Mouse (Mus musculus) E14TG2a.4 (cell line): ENCODE measurements around the gene Ubac2.

Experiments
- H3K27me3 ChIP-seq: 2 replicates; pipeline ENCODE4 v1.6.1; 2014; ENCODE audit warnings: low read length, control low read depth; ENCODE audit not compliant: insufficient read depth
- H3K36me3 ChIP-seq: 2 replicates; pipeline ENCODE4 v1.6.1; 2014; ENCODE audit warnings: low read length, control low read depth; ENCODE audit not compliant: insufficient read depth
- H3K4me1 ChIP-seq: replicated peaks from 2 replicates; pipeline ENCODE4 v1.6.1; 2014; ENCODE audit warnings: low read depth, low read length, control low read depth
- H3K4me3 ChIP-seq: replicated peaks from 2 replicates; pipeline ENCODE4 v1.5.1; 2014; ENCODE audit warnings: mild to moderate bottlenecking, low read length
- H3K9me3 ChIP-seq: 2 replicates; pipeline ENCODE4 v1.6.1; 2014; ENCODE audit warnings: low read length, control low read depth
- CTCF ChIP-seq: conservative IDR thresholded peaks from 2 replicates; pipeline ENCODE4 v1.5.1; 2014; ENCODE audit warnings: low read length
- NANOG ChIP-seq: IDR thresholded peaks from 2 replicates; pipeline ENCODE4 v1.6.1; 2014; ENCODE audit warnings: borderline replicate concordance, low read length, mixed read lengths
- POU5F1 ChIP-seq: IDR thresholded peaks from 2 replicates; pipeline ENCODE4 v1.6.1; 2014; ENCODE audit warnings: low read length, borderline replicate concordance

Ubac2 gene

DNA sequence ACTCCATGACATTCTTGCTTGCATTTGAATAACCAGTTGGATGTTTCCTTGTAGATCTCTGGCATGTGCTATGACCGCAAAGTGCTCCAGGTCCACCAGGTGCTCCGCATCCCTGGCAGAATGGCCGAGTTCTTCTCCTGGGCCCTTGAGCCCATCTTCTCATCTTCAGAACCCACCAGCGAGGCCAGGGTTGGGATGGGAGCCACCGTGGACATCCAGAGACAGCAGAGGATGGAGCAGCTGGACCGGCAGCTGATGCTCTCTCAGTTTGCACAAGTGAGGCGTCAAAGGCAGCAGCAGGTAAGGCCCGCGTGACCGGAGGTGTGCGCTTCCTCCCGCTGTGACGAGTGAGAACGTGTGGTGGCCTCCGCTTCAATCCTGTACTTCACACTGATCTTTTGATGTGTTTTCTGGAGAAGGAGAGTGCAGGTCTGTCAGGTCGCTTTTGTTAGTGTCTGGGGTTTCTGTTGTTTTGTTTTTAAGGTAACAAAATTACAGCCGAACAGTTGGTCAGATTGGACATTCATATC, 115.8 kb downstream of the Ubac2 start:
- Histone ChIP-seq H3K4me3 (no peak overlapping the region), H3K9me3 (no peaks in the 10 kb centered on the region), H3K36me3 (peaks cover 68% of the 10 kb centered on the region), H3K27me3 (no peaks in the 10 kb centered on the region), H3K4me1 (no peaks in the 10 kb centered on the region)
- no peak for TF ChIP-seq NANOG
- no peak for TF ChIP-seq POU5F1
- TF ChIP-seq CTCF = no peak

GRCm38 (mm10) chr14:121994846-121995556, 116.6 kb downstream of the Ubac2 start:
- Histone ChIP-seq H3K27me3 (no peaks in the 10 kb centered on the region), H3K4me3 (no peak overlapping the region), H3K36me3 (peaks cover 67% of the 10 kb centered on the region), H3K9me3 (no peaks in the 10 kb centered on the region), H3K4me1 (no peaks in the 10 kb centered on the region)
- TF ChIP-seq NANOG = no peak
- no peak for TF ChIP-seq CTCF
- TF ChIP-seq POU5F1 = no peak

DNA sequence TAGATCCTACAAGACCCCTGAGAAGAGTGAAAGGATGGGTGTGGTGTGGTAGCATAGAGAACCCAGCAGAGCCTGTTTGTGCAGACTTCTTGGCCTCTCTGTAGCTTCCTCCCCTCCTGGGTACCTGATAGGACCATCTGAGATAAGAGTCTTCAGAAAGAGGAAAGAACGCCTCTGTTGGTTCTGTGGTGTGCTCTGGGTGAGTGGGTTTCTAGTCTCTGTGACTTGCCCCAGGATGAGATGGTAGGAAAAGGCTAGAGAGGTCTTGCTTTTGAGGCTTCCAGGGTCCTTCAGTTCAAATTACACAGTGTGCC, 117.1 kb downstream of the Ubac2 start:
- no peaks in the 10 kb centered on the region for H3K27me3 ChIP-seq
- H3K4me1 ChIP-seq = no peaks in the 10 kb centered on the region
- H3K4me3 ChIP-seq = no peak overlapping the region
- no peak for TF ChIP-seq POU5F1
- no peak for TF ChIP-seq NANOG
- no peak for TF ChIP-seq CTCF
- H3K36me3 ChIP-seq = peaks cover 70% of the 10 kb centered on the region
- H3K9me3 ChIP-seq = no peaks in the 10 kb centered on the region

GRCm38 (mm10) chr14:121996786-121997185, 118.4 kb downstream of the Ubac2 start:
- H3K27me3 ChIP-seq = no peaks in the 10 kb centered on the region
- no peaks in the 10 kb centered on the region for H3K4me1 ChIP-seq
- no peak overlapping the region for H3K4me3 ChIP-seq
- TF ChIP-seq POU5F1 (no peak), CTCF (no peak), NANOG (no peak)
- H3K36me3 ChIP-seq = peaks cover 77% of the 10 kb centered on the region
- H3K9me3 ChIP-seq = no peaks in the 10 kb centered on the region

GRCm38 (mm10) chr14:121999455-121999854, 121.0 kb downstream of the Ubac2 start:
- no peaks in the 10 kb centered on the region for H3K4me1 ChIP-seq
- H3K27me3 ChIP-seq = no peaks in the 10 kb centered on the region
- no peaks in the 10 kb centered on the region for H3K9me3 ChIP-seq
- no peak overlapping the region for H3K4me3 ChIP-seq
- peaks cover 68% of the 10 kb centered on the region for H3K36me3 ChIP-seq
- no peak for TF ChIP-seq NANOG
- TF ChIP-seq CTCF = no peak
- TF ChIP-seq POU5F1 = no peak

DNA sequence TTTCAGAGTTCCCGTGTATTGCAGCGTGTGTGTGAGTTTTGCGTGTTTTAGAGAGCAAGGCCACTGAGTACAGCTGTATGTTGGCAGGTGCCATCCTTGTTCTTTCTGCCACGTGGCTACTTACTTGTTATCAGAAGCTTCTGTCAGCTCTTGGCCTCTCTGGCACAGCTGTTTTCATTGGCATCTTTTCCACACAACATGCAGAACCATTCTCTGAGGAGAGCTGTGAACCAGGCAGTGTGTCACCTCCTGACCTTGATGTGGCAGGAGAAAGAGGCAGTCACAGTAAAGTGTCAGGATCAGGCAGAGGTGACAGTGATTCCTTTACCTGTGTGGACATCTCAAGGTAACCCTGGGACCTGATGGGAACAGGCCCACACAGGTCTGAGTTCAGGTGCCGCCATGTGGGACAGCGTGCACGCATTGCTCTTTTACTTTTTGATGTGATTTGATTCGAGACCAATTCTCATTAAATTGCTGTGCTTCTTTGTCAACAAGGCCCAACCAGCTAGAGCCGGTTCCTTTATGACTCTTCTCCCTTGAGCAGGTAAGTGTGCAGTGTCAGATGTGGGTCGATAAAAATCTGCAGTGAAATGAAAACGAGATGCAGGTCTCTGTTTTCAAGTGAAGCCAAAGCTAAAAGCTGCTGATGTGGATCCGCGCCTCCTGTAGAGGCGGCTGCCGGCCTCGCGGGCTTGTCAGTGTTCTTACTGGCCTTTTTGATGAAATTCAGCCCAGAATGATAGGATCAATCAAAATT, 122.1 kb downstream of the Ubac2 start:
- H3K36me3 ChIP-seq = peaks cover 58% of the 10 kb centered on the region
- H3K9me3 ChIP-seq = no peaks in the 10 kb centered on the region
- H3K4me1 ChIP-seq = no peaks in the 10 kb centered on the region
- no peaks in the 10 kb centered on the region for H3K27me3 ChIP-seq
- H3K4me3 ChIP-seq = no peak overlapping the region
- no peak for TF ChIP-seq CTCF
- TF ChIP-seq NANOG = no peak
- no peak for TF ChIP-seq POU5F1

GRCm38 (mm10) chr14:122002224-122002623, 123.8 kb downstream of the Ubac2 start:
- no peak for TF ChIP-seq NANOG
- no peak for TF ChIP-seq CTCF
- no peak for TF ChIP-seq POU5F1
- Histone ChIP-seq H3K27me3 (no peaks in the 10 kb centered on the region), H3K36me3 (peaks cover 42% of the 10 kb centered on the region), H3K4me1 (no peaks in the 10 kb centered on the region), H3K9me3 (no peaks in the 10 kb centered on the region), H3K4me3 (no peak overlapping the region)

DNA sequence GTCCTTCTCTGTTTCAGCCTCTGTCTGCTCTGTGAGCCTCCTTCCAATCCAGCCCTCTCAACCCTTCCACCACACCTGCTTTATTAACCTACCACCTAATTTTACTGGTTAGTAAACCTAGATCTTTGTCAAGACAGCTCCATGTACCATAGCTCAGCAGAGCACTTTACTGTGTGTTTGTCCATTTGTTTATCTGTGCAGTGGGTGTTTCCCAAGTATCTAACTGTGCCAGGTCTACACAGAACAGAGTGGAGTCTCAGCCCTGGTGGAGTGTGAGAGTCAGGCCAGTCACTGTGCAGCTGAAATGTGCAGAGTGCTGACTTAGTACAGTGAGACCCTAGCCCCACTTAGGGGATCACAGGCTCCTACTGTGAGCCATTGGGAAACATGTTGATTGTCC, 125.4 kb downstream of the Ubac2 start:
- Histone ChIP-seq H3K36me3 (peaks cover 38% of the 10 kb centered on the region), H3K27me3 (no peaks in the 10 kb centered on the region), H3K9me3 (no peaks in the 10 kb centered on the region), H3K4me1 (no peaks in the 10 kb centered on the region), H3K4me3 (no peak overlapping the region)
- TF ChIP-seq NANOG (no peak), CTCF (no peak), POU5F1 (no peak)
